Mouse (Mus musculus): Measurements from ENCODE around the gene Atf7.
A peak's percentile ranks its signal among the peaks of the same experiment; 100 is the strongest.

GRCm38 (mm10) chr15:102505073-102505769, 120.0 kb downstream of the Atf7 start:
- 0 out of 2 replicates have a peak, but pooled peaks have one; percentile 8 for TF ChIP-seq POLR2A (IDR thresholded peaks at IDR 0.05; ENCODE audit: extremely low read depth, insufficient read depth, low read length)
- TF ChIP-seq CTCF (IDR thresholded peaks at IDR 0.05; ENCODE audit: extremely low read depth, insufficient read depth, low read length): no peak

Measured in cortical plate, adult 2 months (tissue).